Mouse (Mus musculus): ENCODE measurements around the gene Psmd7.

DNA sequence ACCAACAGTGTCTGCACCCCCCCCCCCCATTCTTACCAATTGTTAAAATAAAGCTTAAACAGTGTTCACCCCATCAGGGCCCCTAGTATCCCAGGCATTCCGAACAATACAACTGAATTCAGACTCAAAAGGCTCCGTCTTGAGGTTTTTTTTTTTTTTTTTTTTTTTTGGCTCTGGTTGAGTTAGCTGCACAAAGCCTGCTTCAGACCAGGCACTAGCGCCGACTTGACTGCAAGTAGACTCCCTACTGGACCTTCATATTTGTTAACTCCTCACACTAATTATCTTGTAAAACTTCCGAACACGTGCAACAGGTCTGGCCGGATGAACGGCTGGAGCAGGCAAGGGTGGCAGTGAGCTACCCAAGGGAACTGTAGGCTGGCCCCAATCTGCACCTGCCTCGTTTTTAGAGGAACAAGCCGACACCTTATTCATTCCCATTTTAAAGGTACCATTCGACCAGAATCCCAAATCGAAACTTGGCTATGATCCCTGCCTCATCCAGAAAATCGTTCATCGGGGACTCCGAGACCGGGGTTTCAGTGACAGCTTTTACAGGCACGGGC, 752 bp downstream of the Psmd7 start:
- no peak for TF ChIP-seq CTCF (IDR thresholded peaks at IDR 0.05; ENCODE audit: control insufficient read depth, insufficient read depth, insufficient replicate concordance, low read depth, low read length)
- TF ChIP-seq POLR2A (IDR thresholded peaks at IDR 0.05; ENCODE audit: control insufficient read depth, low read depth, low read length): no peak

All from testis, adult 2 months (tissue).